Mouse (Mus musculus) intestine, embryonic 14.5 days (tissue): Measurements from ENCODE around the gene Hspb1. TPM values are rescaled to one million over a fixed set of nuclear protein-coding genes. Genes with fewer than 3 reads are reported as not detected.

Experiments used
- ATAC-seq: fragments of 200-750 bp; cut with Nextera tagmentation; replicated peaks from 2 replicates; pipeline ENCODE4 v1.8.0; 2017; ENCODE audit warnings: low read depth, moderate number of reproducible peaks, moderate TSS enrichment, moderate library complexity; ENCODE audit not compliant: low FRiP score, low TSS enrichment
- DNase-seq: peaks from one replicate; pipeline ENCODE4 v3.0.0-alpha.2; 2018; ENCODE audit warnings: low spot score
- H3K27ac ChIP-seq: fragments of 300-500 bp; sonication (generic); 2 replicates; pipeline ENCODE4 v1.5.1; 2014; ENCODE audit warnings: low read depth, mild to moderate bottlenecking, control low read depth
- H3K27me3 ChIP-seq: fragments of 300-500 bp; sonication (generic); replicated peaks from 2 replicates; pipeline ENCODE4 v1.6.1; 2014; ENCODE audit warnings: low read length, control low read depth; ENCODE audit not compliant: control insufficient read depth, insufficient read depth
- H3K36me3 ChIP-seq: fragments of 300-500 bp; sonication (generic); 2 replicates; pipeline ENCODE4 v1.6.1; 2014; ENCODE audit warnings: low read length, control low read depth; ENCODE audit not compliant: control insufficient read depth, insufficient read depth
- H3K4me1 ChIP-seq: fragments of 300-500 bp; sonication (generic); replicated peaks from 2 replicates; pipeline ENCODE4 v1.6.1; 2014; ENCODE audit warnings: low read length, control low read depth, mixed read lengths; ENCODE audit not compliant: control insufficient read depth, insufficient read depth
- H3K4me2 ChIP-seq: fragments of 300-500 bp; sonication (generic); 2 replicates; pipeline ENCODE4 v1.6.1; 2014; ENCODE audit warnings: low read length
- H3K4me3 ChIP-seq: fragments of 300-500 bp; sonication (generic); 2 replicates; pipeline ENCODE4 v1.5.1; 2014; ENCODE audit warnings: low read depth, low read length, control low read depth, mixed read lengths
- H3K9ac ChIP-seq: fragments of 300-500 bp; sonication (generic); 2 replicates; pipeline ENCODE4 v1.6.1; 2014; ENCODE audit warnings: mild to moderate bottlenecking, low read length
- H3K9me3 ChIP-seq: fragments of 300-500 bp; sonication (generic); 2 replicates; pipeline ENCODE4 v1.6.1; 2016; ENCODE audit warnings: low read length, control low read depth; ENCODE audit not compliant: control insufficient read depth
- WGBS: fragments of 180-500 bp; shearing (Covaris S2); extraction: QIAGEN DNeasy Blood & Tissue Kit; methylation state at CpG from one replicate; pipeline ENCODE4 v1.1.7; 2014; 5-methylcytosine and 5-hydroxymethylcytosine counted together
- polyA plus RNA-seq: library from polyadenylated mRNA; unstranded; fragments of >200 nt; fragmentation: Nextera tagmentation; extraction: Ambion mirVana; gene quantifications from 2 replicates; pipeline ENCODE4 v1.2.1, GENCODE M21; 2014

The Hspb1 gene
- polyA plus RNA-seq, 1 experiment from 2014 or later, result 79.9 TPM

DNA sequence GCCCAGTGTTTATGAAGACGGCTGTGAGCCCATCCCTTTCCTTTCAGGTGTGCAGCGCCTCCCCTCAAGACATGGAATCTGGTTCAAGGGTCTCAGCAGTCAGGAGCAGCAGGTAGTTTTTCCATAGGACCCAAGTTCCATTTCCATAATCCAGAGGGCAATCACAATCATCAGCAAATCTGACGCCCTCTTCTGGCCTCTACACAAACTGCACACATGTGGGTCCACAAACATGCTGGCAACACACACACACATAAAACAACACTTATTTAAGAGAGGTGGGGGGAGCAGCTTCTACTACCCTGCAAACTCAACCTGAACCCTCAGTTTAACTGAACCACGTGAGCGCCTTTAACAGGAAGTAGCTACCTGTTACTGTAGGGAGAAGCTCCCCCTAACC is 30.9 kb downstream of the Hspb1 start:
- DNase-seq (no peak), ATAC-seq (no peak)
- no peak overlapping the region for H3K9ac ChIP-seq
- H3K27ac ChIP-seq, result no peak overlapping the region
- WGBS, result 96% methylated on average over 5 of the region's 5 CpGs
- no peaks in the 10 kb centered on the region for H3K9me3 ChIP-seq
- no peaks in the 10 kb centered on the region; the same call in 1 of the 2 replicates for H3K4me1 ChIP-seq
- no peaks in the 10 kb centered on the region for H3K27me3 ChIP-seq
- no peak overlapping the region for H3K4me2 ChIP-seq
- H3K36me3 ChIP-seq, result peaks cover 82% of the 10 kb centered on the region
- no peak overlapping the region for H3K4me3 ChIP-seq

DNA sequence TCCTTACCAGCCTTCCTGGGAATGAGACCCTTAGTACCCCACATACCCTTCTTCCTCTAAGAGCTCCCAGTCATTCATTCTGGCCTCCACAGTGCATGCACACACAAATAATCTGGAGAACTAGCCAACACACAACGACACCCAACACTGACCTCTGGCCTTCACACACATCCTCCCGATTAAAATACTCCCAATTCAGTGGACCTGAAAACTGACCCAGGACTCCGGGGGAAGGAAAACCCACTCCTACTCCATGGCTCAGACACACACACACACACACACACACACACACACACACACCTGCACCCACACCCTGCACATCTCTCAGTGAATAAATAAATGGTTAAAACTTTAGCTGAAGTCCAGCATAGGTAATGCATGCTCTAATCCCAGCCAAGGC is 32.2 kb downstream of the Hspb1 start:
- no peaks in the 10 kb centered on the region; the same call in 1 of the 2 replicates for H3K4me1 ChIP-seq
- no peak overlapping the region for H3K4me3 ChIP-seq
- H3K9ac ChIP-seq, result no peak overlapping the region
- H3K4me2 ChIP-seq, result no peak overlapping the region
- H3K27ac ChIP-seq, result no peak overlapping the region
- no peaks in the 10 kb centered on the region for H3K9me3 ChIP-seq
- ATAC-seq, result no peak
- peaks cover 77% of the 10 kb centered on the region for H3K36me3 ChIP-seq
- no peak for DNase-seq
- no peaks in the 10 kb centered on the region for H3K27me3 ChIP-seq
- 94% methylated on average over 3 of the region's 3 CpGs for WGBS

DNA sequence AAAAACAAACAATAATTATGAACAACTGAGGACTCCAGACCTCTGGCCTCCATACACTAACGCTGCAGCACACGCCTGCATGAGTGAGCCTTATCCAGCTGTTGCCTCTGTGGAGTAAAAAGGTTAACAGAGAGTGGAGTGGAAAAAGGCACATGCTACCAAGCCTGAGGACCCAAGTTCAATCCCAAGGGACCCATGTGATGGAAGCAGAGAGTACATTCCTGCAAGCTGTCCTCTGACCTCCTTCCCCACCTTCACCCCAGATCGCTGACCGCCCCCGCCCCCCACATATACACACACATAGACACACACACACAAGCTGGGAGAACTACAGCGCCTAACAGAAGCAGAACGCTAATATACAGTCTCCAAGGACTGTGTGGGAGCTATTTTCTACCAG is 36.2 kb downstream of the Hspb1 start:
- Histone ChIP-seq H3K36me3 (peaks cover 73% of the 10 kb centered on the region), H3K9ac (no peak overlapping the region)
- WGBS, result 93% methylated on average over 7 of the region's 7 CpGs

DNA sequence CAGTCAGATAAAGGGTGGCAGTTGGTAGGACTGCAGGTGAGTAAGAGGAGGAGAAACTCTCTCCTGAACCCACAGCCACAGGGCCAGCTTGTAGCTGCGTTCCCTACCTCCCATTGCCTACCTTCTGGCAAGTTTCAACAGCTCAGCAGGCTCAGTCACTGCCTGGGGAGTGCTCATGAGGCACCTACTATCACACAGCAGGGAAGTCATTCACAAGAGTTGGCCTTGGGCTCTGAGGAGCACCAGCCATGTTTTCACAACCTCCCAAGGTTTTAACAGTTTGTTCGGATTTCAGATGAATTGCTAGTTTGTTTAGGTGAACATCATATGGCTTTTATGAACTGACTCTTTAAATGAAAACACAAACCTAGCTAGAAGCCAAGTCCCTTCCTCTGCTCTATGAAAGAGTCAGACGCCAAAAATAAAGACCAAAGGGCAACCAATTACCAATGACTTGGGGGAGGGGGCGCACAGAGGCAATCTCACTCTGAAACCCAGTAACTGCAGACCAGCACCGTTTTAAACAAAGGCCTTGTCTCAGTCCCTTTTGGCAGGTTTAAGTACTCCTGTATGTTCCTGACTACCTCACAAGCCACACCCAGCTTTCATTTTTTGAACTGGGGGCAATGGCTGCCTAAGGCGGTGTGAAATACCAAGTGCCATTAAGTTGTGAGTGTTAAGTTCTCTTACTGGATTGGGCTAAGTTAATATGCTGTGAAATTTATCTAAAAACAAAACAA is 42.1 kb downstream of the Hspb1 start:
- H3K27ac ChIP-seq, result no peak overlapping the region
- 80% methylated on average over 6 of the region's 6 CpGs for WGBS

More for the DNA sequence above, 36.2 kb downstream of the Hspb1 start:
- Histone ChIP-seq H3K27ac (no peak overlapping the region), H3K9me3 (no peaks in the 10 kb centered on the region), H3K27me3 (no peaks in the 10 kb centered on the region), H3K4me3 (no peak overlapping the region), H3K4me1 (no peaks in the 10 kb centered on the region), H3K4me2 (no peak overlapping the region)
- DNase-seq, result no peak
- no peak for ATAC-seq

DNA sequence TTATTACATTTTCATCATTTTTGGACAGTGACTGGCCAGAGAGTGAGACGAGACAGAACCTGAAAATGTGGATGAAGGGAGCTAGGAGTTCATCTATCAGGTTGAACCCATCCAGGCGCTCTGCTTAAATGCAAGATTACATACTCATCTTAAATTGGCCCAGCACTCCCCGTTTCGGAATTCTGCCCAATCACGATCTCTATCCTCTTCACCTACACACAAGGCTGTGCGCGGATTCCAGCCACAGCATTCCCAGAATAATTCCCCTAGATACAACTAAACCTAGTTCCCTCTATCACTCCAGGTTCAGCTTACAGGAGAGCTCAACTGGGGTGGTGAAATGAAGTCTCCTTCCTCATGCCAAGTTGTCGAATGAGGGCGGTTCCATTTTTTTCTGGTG is 43.8 kb downstream of the Hspb1 start:
- WGBS, result 87% methylated on average over 9 of the region's 9 CpGs
- H3K36me3 ChIP-seq, result peaks cover 49% of the 10 kb centered on the region
- ATAC-seq, result no peak
- no peak for DNase-seq
- H3K4me2 ChIP-seq, result no peak overlapping the region
- H3K4me1 ChIP-seq, result peaks cover 7% of the 10 kb centered on the region; the same call in 1 of the 2 replicates
- H3K27ac ChIP-seq, result no peak overlapping the region
- H3K9ac ChIP-seq, result no peak overlapping the region
- H3K27me3 ChIP-seq, result no peaks in the 10 kb centered on the region
- no peak overlapping the region for H3K4me3 ChIP-seq
- H3K9me3 ChIP-seq, result no peaks in the 10 kb centered on the region

More for the DNA sequence above, 42.1 kb downstream of the Hspb1 start:
- DNase-seq (no peak), ATAC-seq (no peak)
- H3K9me3 ChIP-seq, result no peaks in the 10 kb centered on the region
- H3K36me3 ChIP-seq, result peaks cover 65% of the 10 kb centered on the region
- H3K27me3 ChIP-seq, result no peaks in the 10 kb centered on the region
- H3K9ac ChIP-seq, result no peak overlapping the region
- H3K4me3 ChIP-seq, result no peak overlapping the region
- H3K4me2 ChIP-seq, result no peak overlapping the region
- H3K4me1 ChIP-seq, result peaks cover 7% of the 10 kb centered on the region; the same call in 1 of the 2 replicates

DNA sequence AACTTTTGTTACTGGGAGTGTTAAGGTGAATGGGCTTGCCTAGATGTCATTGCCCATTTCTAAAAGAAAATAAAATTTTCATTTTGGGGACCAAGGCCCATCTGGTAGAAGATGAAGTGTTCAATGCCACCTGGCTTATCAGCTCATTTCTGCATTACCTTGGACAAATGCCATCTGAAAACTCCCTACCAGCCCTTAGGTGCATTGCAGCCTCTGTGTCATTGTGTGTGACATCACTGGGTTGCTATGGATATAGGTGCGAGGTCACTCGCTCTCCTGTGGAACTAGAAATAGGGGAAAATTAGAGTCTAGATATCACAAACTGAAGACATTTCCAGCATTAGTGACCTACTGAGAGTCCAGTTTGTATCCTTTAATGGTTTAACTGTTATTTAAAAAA is 44.6 kb downstream of the Hspb1 start:
- WGBS, result 84% methylated on average over 2 of the region's 2 CpGs
- no peak overlapping the region for H3K4me3 ChIP-seq
- H3K36me3 ChIP-seq, result peaks cover 44% of the 10 kb centered on the region
- no peak for DNase-seq
- peaks cover 7% of the 10 kb centered on the region; the same call in 1 of the 2 replicates for H3K4me1 ChIP-seq
- H3K9ac ChIP-seq, result no peak overlapping the region
- no peak overlapping the region for H3K27ac ChIP-seq
- H3K27me3 ChIP-seq, result no peaks in the 10 kb centered on the region
- peak overlapping the region; percentile 54 for H3K4me2 ChIP-seq
- H3K9me3 ChIP-seq, result no peaks in the 10 kb centered on the region
- ATAC-seq, result no peak

DNA sequence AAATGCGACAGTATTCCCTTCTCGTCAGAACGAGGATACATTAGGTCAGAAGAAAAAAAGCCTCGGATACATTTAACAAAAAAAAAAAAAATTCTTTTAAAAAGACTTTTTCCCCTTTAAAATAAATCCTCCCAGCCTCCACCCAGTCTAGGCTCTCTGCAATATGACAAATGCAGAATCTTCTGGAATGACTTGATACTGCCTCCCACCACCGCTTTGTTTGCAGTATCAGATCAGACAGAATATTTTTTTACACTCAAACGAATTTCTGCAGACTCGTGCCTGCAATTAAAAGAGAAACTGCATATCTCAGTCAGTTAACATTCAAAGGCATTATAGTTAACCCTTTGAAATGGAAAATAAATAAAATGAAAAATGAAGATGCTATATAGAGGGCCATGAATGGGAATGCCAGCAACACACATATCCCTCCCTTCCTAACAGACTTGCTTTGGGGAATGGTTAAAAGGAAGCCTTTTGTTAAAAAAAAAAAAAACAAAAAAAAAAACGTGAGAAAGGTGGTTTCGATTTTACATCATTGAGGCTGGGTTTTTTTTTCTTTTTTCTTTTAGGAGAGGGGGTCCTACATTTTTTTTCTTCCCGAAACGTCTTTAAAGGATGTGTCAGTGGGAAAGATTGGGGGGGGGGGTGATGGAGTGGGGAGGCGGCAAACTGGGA is 45.6 kb downstream of the Hspb1 start:
- no peak for ATAC-seq
- H3K9me3 ChIP-seq, result no peaks in the 10 kb centered on the region
- no peaks in the 10 kb centered on the region for H3K27me3 ChIP-seq
- whole genome bisulfite sequencing, result 7% methylated on average over 12 of the region's 12 CpGs
- H3K36me3 ChIP-seq, result peaks cover 37% of the 10 kb centered on the region
- H3K27ac ChIP-seq, result peak overlapping the region; percentile 98
- peak overlapping the region; percentile 75 for H3K4me3 ChIP-seq
- H3K4me1 ChIP-seq, result peaks cover 7% of the 10 kb centered on the region; the same call in 1 of the 2 replicates
- peak overlapping the region; percentile 77 for H3K9ac ChIP-seq
- no peak for DNase-seq
- H3K4me2 ChIP-seq, result peak overlapping the region; percentile 54

DNA sequence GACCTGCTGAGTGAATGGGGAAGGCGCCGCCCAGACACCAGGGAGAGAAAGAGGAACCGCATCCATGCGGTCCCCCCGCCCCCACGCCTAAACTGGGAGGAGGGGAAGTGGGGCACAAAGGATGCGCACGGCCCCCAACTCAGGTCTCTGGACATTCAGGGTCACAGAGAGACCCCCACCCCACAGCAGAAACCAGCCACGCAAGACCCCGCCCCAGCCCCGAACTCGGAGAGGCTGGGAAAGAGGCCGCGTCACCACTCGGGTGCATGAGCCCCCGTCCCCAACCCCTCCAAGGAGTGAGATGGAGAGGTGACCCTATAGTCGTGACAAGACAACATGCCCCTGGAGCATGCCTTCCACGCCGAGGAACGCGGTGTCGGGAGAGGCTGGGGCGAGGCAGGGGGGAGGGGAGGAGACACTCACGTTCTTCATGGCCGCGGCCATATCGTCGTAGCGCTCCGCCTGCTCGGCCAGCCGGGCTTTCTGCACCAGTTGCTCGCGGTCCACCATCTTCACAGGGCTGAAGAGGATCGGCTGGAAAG is 46.3 kb downstream of the Hspb1 start:
- under 1% methylated on average over 33 of the region's 35 CpGs for WGBS
- Histone ChIP-seq H3K4me1 (peaks cover 7% of the 10 kb centered on the region; the same call in 1 of the 2 replicates), H3K27me3 (no peaks in the 10 kb centered on the region), H3K9me3 (no peaks in the 10 kb centered on the region), H3K4me3 (peak overlapping the region; percentile 75), H3K27ac (peak overlapping the region; percentile 98), H3K36me3 (peaks cover 35% of the 10 kb centered on the region), H3K4me2 (peak overlapping the region; percentile 54), H3K9ac (peak overlapping the region; percentile 77)
- no peak for DNase-seq
- ATAC-seq, result peak; percentile 75
